ENCODE assay signal across 16 mouse cellular contexts in genomic region chr8:13686426-13686825, GRCm38 (mm10). TPM values are rescaled to one million over a fixed set of nuclear protein-coding genes. Genes with fewer than 3 reads are reported as not detected.
DNase-seq lines count a peak whose midpoint lies in the region; ATAC-seq and TF ChIP-seq lines count a peak whose summit lies in the region.
"Had no signal": no experiment of that assay in that cellular context is flagged by ENCODE, and none has a peak within 500 bp of the region (broad histone marks: within the 10 kb centered on the region; RNA-seq: fewer than 3 reads in every experiment).

No protein-coding gene starts in this region.

- H3K4me3 ChIP-seq in stomach, embryonic 16.5 days (replicated peaks; ENCODE audit: low read length): no peak overlapping the region
- no peak overlapping the region for H3K4me3 ChIP-seq in cerebellum, adult 2 months (replicated peaks; ENCODE audit: insufficient read depth, low read depth, low read length)

- ATAC-seq in cerebellum, adult (ENCODE audit: insufficient number of reproducible peaks, low FRiP score, low TSS enrichment): no peak
- ATAC-seq in CD4-positive, CD25-positive, alpha-beta regulatory T cell, adult 4 months: peak; percentile 91
- peak; percentile 12 for ATAC-seq in megakaryocyte progenitor cell, adult 5-6 weeks (replicated peaks; ENCODE audit: poor library complexity)
- peak; percentile 83; the same call in 1 of the 2 replicates for ATAC-seq in stomach, embryonic 16.5 days (ENCODE audit: insufficient read depth, low FRiP score)
- ATAC-seq: midbrain, embryonic 16.5 days; Patski had no signal

- no peak for TF ChIP-seq POLR2A in cerebellum, adult 2 months (IDR thresholded peaks at IDR 0.05; ENCODE audit: borderline replicate concordance, insufficient read depth, low read length)

- DNase-seq in cerebellum, adult 11-12 months: peak; percentile 20
- no peak for DNase-seq in cerebellum, adult 2 months
- DNase-seq in layer of hippocampus, postnatal 25 days (ENCODE audit: extremely low spot score in 1 of 2, low spot score in 1 of 2): no peak
- no peak for DNase-seq in frontal cortex, postnatal 36 days (ENCODE audit: low spot score in 2 of 2)
- DNase-seq: adrenal gland, postnatal 25 days; cerebellum, adult 9-11 months; heart, postnatal 14 days; layer of hippocampus, postnatal 36 days had no signal

- H3K27me3 ChIP-seq in stomach, embryonic 16.5 days (ENCODE audit: control insufficient read depth, insufficient read depth, low read length): no peaks in the 10 kb centered on the region
- H3K27me3 ChIP-seq in cerebellum, adult 2 months (ENCODE audit: control insufficient read depth, insufficient read depth, low read length): no peaks in the 10 kb centered on the region
- H3K27me3 ChIP-seq: Patski had no signal

- H3K27ac ChIP-seq in stomach, embryonic 16.5 days (ENCODE audit: low read length): no peak overlapping the region; the same call in 1 of the 2 replicates
- no peak overlapping the region for H3K27ac ChIP-seq in cerebellum, adult 2 months (ENCODE audit: insufficient read depth, low read length)

- H3K4me1 ChIP-seq in stomach, embryonic 16.5 days (ENCODE audit: control insufficient read depth, insufficient read depth, low read length): peaks cover 11% of the 10 kb centered on the region
- H3K4me1 ChIP-seq in cerebellum, adult 2 months (ENCODE audit: control insufficient read depth, insufficient read depth, low read length): peaks cover 18% of the 10 kb centered on the region

- H3K36me3 ChIP-seq in stomach, embryonic 16.5 days (ENCODE audit: control insufficient read depth, insufficient read depth, low read length): no peaks in the 10 kb centered on the region

- H3K4me2 ChIP-seq in stomach, embryonic 16.5 days (ENCODE audit: low read depth, low read length): no peak overlapping the region

- 47% methylated on average over 7 of the region's 7 CpGs for WGBS in stomach, embryonic 16.5 days
- 85% methylated on average over 7 of the region's 7 CpGs for WGBS in cerebellum, adult 2 months

- TF ChIP-seq CTCF in cerebellum, adult 2 months (IDR thresholded peaks at IDR 0.05; ENCODE audit: borderline replicate concordance, insufficient read depth, low read depth, low read length): no peak

- no peak overlapping the region for H3K9ac ChIP-seq in stomach, embryonic 16.5 days (ENCODE audit: low read length)

- 0 out of 2 replicates have a peak, but pooled peaks cover 4% of the 10 kb centered on the region for H3K9me3 ChIP-seq in stomach, embryonic 16.5 days (replicated peaks; ENCODE audit: control insufficient read depth, low read length)

RNA-seq across cellular contexts. Expression of gene Rasa3, which starts 9.0 kb away (rescaled TPM):
- polyA plus RNA-seq in CD4-positive, CD25-positive, alpha-beta regulatory T cell, adult 4 months (2017; shearing (Covaris generic)): 100 to 1,000 TPM in 1 of 2 experiments, 10 to 100 TPM in 1; 77.3 to 195 TPM
- total RNA-seq in megakaryocyte progenitor cell, adult 5-6 weeks (2015): 24.1 and 36.8 TPM in 2 replicates
- 49.3 and 51.3 TPM in 2 replicates for total RNA-seq in megakaryocyte progenitor cell, adult 5-6 weeks (2017)
- 30.9 and 35.5 TPM in 2 replicates for polyA plus RNA-seq in stomach, embryonic 16.5 days (2015; fragmentation: Nextera tagmentation; extraction: Ambion mirVana)
- 94.9 and 107 TPM in 2 replicates for polyA plus RNA-seq in cerebellum, adult 2 months (2012; rRNA removed)
- total RNA-seq in layer of hippocampus, postnatal 25 days (2021): 10 to 100 TPM; 58.5 to 66.2 TPM

RNA-seq across cellular contexts. Expression of gene Cfap97d2, which starts 19.3 kb away (rescaled TPM):
- polyA plus RNA-seq in CD4-positive, CD25-positive, alpha-beta regulatory T cell, adult 4 months (2017; shearing (Covaris generic)): not detected
- total RNA-seq in megakaryocyte progenitor cell, adult 5-6 weeks (2015): not detected in 2 replicates
- not detected in 2 replicates for total RNA-seq in megakaryocyte progenitor cell, adult 5-6 weeks (2017)
- 0.05 and 0.42 TPM in 2 replicates for polyA plus RNA-seq in stomach, embryonic 16.5 days (2015; fragmentation: Nextera tagmentation; extraction: Ambion mirVana)
- polyA plus RNA-seq in cerebellum, adult 2 months (2012; rRNA removed): 1.7 and 3.0 TPM in 2 replicates
- total RNA-seq in layer of hippocampus, postnatal 25 days (2021): 1 to 10 TPM; 1.4 to 1.7 TPM
- total RNA-seq: adrenal gland, postnatal 25 days; gastrocnemius, adult 18-20 months; heart, postnatal 14 days; liver, adult 2 months had no signal
- polyA plus RNA-seq: liver, adult 2 months; Patski had no signal
